Mouse (Mus musculus) hindbrain, embryonic 14.5 days (tissue): ENCODE measurements around the gene Mdm1. TPM values are rescaled to one million over a fixed set of nuclear protein-coding genes. Genes with fewer than 3 reads are reported as not detected.

ENCODE experiments used
- ATAC-seq: fragments of 200-750 bp; cut with Nextera tagmentation; 2 replicates; pipeline ENCODE4 v1.8.0; 2017; ENCODE audit warnings: moderate number of reproducible peaks, mild to moderate bottlenecking, moderate TSS enrichment, moderate library complexity; ENCODE audit not compliant: low FRiP score
- DNase-seq: peaks from one replicate; pipeline ENCODE4 v3.0.0-alpha.2; 2015; ENCODE audit warnings: low spot score
- H3K27ac ChIP-seq: fragments of 300-500 bp; sonication (generic); 2 replicates; pipeline ENCODE4 v1.5.1; 2014; ENCODE audit warnings: mild to moderate bottlenecking, moderate library complexity
- H3K27me3 ChIP-seq: fragments of 300-500 bp; sonication (generic); 2 replicates; pipeline ENCODE4 v1.6.1; 2014; ENCODE audit warnings: mild to moderate bottlenecking, low read length, mixed read lengths; ENCODE audit not compliant: control insufficient read depth, insufficient read depth
- H3K36me3 ChIP-seq: fragments of 300-500 bp; sonication (generic); replicated peaks from 2 replicates; pipeline ENCODE4 v1.6.1; 2014; ENCODE audit not compliant: control insufficient read depth, insufficient read depth
- H3K4me1 ChIP-seq: fragments of 300-500 bp; sonication (generic); replicated peaks from 2 replicates; pipeline ENCODE4 v1.6.1; 2014; ENCODE audit warnings: antibody characterized with exemption, low read length, mixed read lengths; ENCODE audit not compliant: control insufficient read depth, insufficient read depth
- H3K4me2 ChIP-seq: fragments of 300-500 bp; sonication (generic); replicated peaks from 2 replicates; pipeline ENCODE4 v1.6.1; 2014; ENCODE audit warnings: mild to moderate bottlenecking, moderate library complexity
- H3K4me3 ChIP-seq: fragments of 300-500 bp; sonication (generic); replicated peaks from 2 replicates; pipeline ENCODE4 v1.5.1; 2014; ENCODE audit warnings: mild to moderate bottlenecking, low read length
- H3K9ac ChIP-seq: fragments of 300-500 bp; sonication (generic); 2 replicates; pipeline ENCODE4 v1.6.1; 2014
- H3K9me3 ChIP-seq: fragments of 300-500 bp; sonication (generic); 2 replicates; pipeline ENCODE4 v1.6.1; 2016; ENCODE audit warnings: low read length; ENCODE audit not compliant: control insufficient read depth
- WGBS: fragments of 180-500 bp; shearing (Covaris S2); extraction: QIAGEN DNeasy Blood & Tissue Kit; methylation state at CpG from one replicate; pipeline ENCODE4 v1.1.7; 2014; 5-methylcytosine and 5-hydroxymethylcytosine counted together
- polyA plus RNA-seq: library from polyadenylated mRNA; unstranded; fragments of >200 nt; fragmentation: Nextera tagmentation; extraction: Ambion mirVana; gene quantifications from 2 replicates; pipeline ENCODE4 v1.2.1, GENCODE M21; 2014

Mdm1 gene
- polyA plus RNA-seq, 1 experiment from 2014 or later, result 27.0 TPM

GRCm38 (mm10) chr10:118121047-118121936 is 20.3 kb upstream of the Mdm1 start:
- Histone ChIP-seq H3K9me3 (no peaks in the 10 kb centered on the region), H3K4me1 (no peaks in the 10 kb centered on the region; the same call in 1 of the 2 replicates), H3K4me3 (no peak overlapping the region), H3K27me3 (no peaks in the 10 kb centered on the region), H3K36me3 (no peaks in the 10 kb centered on the region), H3K4me2 (peak overlapping the region; percentile 41), H3K9ac (no peak overlapping the region), H3K27ac (peak overlapping the region; percentile 70)
- 71% methylated on average over 25 of the region's 25 CpGs for WGBS
- DNase-seq, result no peak
- ATAC-seq, result no peak; the same call in 1 of the 2 replicates

GRCm38 (mm10) chr10:118121937-118122285 is 19.7 kb upstream of the Mdm1 start:
- Histone ChIP-seq H3K4me3 (no peak overlapping the region), H3K27ac (peak overlapping the region; percentile 70), H3K4me1 (no peaks in the 10 kb centered on the region; the same call in 1 of the 2 replicates), H3K36me3 (no peaks in the 10 kb centered on the region), H3K9ac (no peak overlapping the region), H3K4me2 (peak overlapping the region; percentile 41), H3K9me3 (no peaks in the 10 kb centered on the region), H3K27me3 (no peaks in the 10 kb centered on the region)
- DNase-seq (peak; percentile 76), ATAC-seq (peak; percentile 91)
- 33% methylated on average over 13 of the region's 13 CpGs for WGBS

- Histone ChIP-seq H3K4me1 (no peaks in the 10 kb centered on the region; the same call in 1 of the 2 replicates), H3K4me2 (no peak overlapping the region), H3K36me3 (no peaks in the 10 kb centered on the region), H3K27ac (peak overlapping the region; percentile 70), H3K9me3 (no peaks in the 10 kb centered on the region), H3K4me3 (no peak overlapping the region), H3K27me3 (no peaks in the 10 kb centered on the region), H3K9ac (no peak overlapping the region)
- ATAC-seq, result no peak
- no peak for DNase-seq
- WGBS, result 79% methylated on average over 11 of the region's 11 CpGs
Measured at GRCm38 (mm10) chr10:118122441-118123162, 19.0 kb upstream of the Mdm1 start.

- Histone ChIP-seq H3K4me1 (no peaks in the 10 kb centered on the region; the same call in 1 of the 2 replicates), H3K36me3 (no peaks in the 10 kb centered on the region), H3K9ac (no peak overlapping the region), H3K4me2 (no peak overlapping the region), H3K4me3 (no peak overlapping the region), H3K27ac (no peak overlapping the region), H3K9me3 (no peaks in the 10 kb centered on the region), H3K27me3 (0 out of 2 replicates have a peak, but pooled peaks cover 6% of the 10 kb centered on the region)
- no peak for DNase-seq
- ATAC-seq, result no peak
- 97% methylated on average over 7 of the region's 7 CpGs for WGBS
Measured at GRCm38 (mm10) chr10:118125236-118125635, 16.4 kb upstream of the Mdm1 start.

GRCm38 (mm10) chr10:118125776-118126445 is 15.7 kb upstream of the Mdm1 start:
- Histone ChIP-seq H3K4me3 (no peak overlapping the region), H3K27me3 (0 out of 2 replicates have a peak, but pooled peaks cover 6% of the 10 kb centered on the region), H3K4me2 (no peak overlapping the region), H3K9me3 (no peaks in the 10 kb centered on the region), H3K4me1 (no peaks in the 10 kb centered on the region; the same call in 1 of the 2 replicates), H3K27ac (no peak overlapping the region), H3K9ac (no peak overlapping the region), H3K36me3 (no peaks in the 10 kb centered on the region)
- WGBS, result 72% methylated on average over 25 of the region's 25 CpGs
- no peak for ATAC-seq
- DNase-seq, result no peak

- Histone ChIP-seq H3K9ac (no peak overlapping the region), H3K36me3 (no peaks in the 10 kb centered on the region), H3K4me2 (no peak overlapping the region), H3K9me3 (no peaks in the 10 kb centered on the region), H3K4me3 (no peak overlapping the region), H3K27ac (no peak overlapping the region), H3K4me1 (no peaks in the 10 kb centered on the region), H3K27me3 (0 out of 2 replicates have a peak, but pooled peaks cover 6% of the 10 kb centered on the region)
- WGBS, result 52% methylated on average over 20 of the region's 20 CpGs
- ATAC-seq (no peak), DNase-seq (no peak)
Measured at GRCm38 (mm10) chr10:118129001-118129682, 12.5 kb upstream of the Mdm1 start.

- Histone ChIP-seq H3K27me3 (0 out of 2 replicates have a peak, but pooled peaks cover 6% of the 10 kb centered on the region), H3K9me3 (no peaks in the 10 kb centered on the region), H3K4me1 (no peaks in the 10 kb centered on the region), H3K4me2 (no peak overlapping the region), H3K27ac (no peak overlapping the region), H3K9ac (no peak overlapping the region), H3K36me3 (no peaks in the 10 kb centered on the region), H3K4me3 (no peak overlapping the region)
- WGBS, result 59% methylated on average over 2 of the region's 2 CpGs
- DNase-seq (no peak), ATAC-seq (no peak)
Measured at GRCm38 (mm10) chr10:118130016-118130415, 11.6 kb upstream of the Mdm1 start.

- 70% methylated on average over 6 of the region's 6 CpGs for WGBS
- H3K36me3 ChIP-seq, result no peaks in the 10 kb centered on the region
- no peaks in the 10 kb centered on the region for H3K4me1 ChIP-seq
- ATAC-seq (peak; percentile 27; the same call in 1 of the 2 replicates), DNase-seq (no peak)
- H3K4me2 ChIP-seq, result peak overlapping the region; percentile 30
- no peaks in the 10 kb centered on the region for H3K9me3 ChIP-seq
- H3K27me3 ChIP-seq, result 0 out of 2 replicates have a peak, but pooled peaks cover 6% of the 10 kb centered on the region
- H3K9ac ChIP-seq, result no peak overlapping the region
- no peak overlapping the region for H3K27ac ChIP-seq
- no peak overlapping the region for H3K4me3 ChIP-seq
Measured at GRCm38 (mm10) chr10:118132993-118133392, 8.6 kb upstream of the Mdm1 start.
